Comparison of ENCODE assay signal across 8 mouse cellular contexts in genomic region chr4:107828727-107829218, GRCm38 (mm10). TPM values are rescaled to one million over a fixed set of nuclear protein-coding genes. Genes with fewer than 3 reads are reported as not detected.
A peak's percentile ranks its signal among the peaks of the same experiment; 100 is the strongest.
DNase-seq lines count a peak whose midpoint lies in the region; ATAC-seq lines count a peak whose summit lies in the region.

No protein-coding gene starts in this region.

- peak; percentile 46; the same call in 1 of the 2 replicates for ATAC-seq in kidney, embryonic 15.5 days (replicated peaks; ENCODE audit: low FRiP score)
- ATAC-seq in midbrain, embryonic 12.5 days (ENCODE audit: low FRiP score, low read depth), result peak; percentile 71
- no peak for ATAC-seq in erythroid progenitor cell, adult 5-6 weeks (replicated peaks; ENCODE audit: low FRiP score, poor library complexity, severe bottlenecking)

- H3K9me3 ChIP-seq in kidney, embryonic 15.5 days (replicated peaks), result no peaks in the 10 kb centered on the region
- no peaks in the 10 kb centered on the region for H3K9me3 ChIP-seq in hindbrain, embryonic 10.5 days
- H3K9me3 ChIP-seq in midbrain, embryonic 12.5 days, result no peaks in the 10 kb centered on the region

- DNase-seq in kidney, postnatal 36 days, result no peak
- peak; percentile 50 for DNase-seq in embryo, embryonic 10.5 days (ENCODE audit: low spot score)
- DNase-seq in hindbrain, embryonic 10.5 days (ENCODE audit: low spot score), result peak; percentile 51
- peak; percentile 31 for DNase-seq in thymus, postnatal 25 days
- no peak for DNase-seq in spleen, postnatal 4 days (ENCODE audit: low spot score in 2 of 2)

- 12% methylated on average over 10 of the region's 10 CpGs for WGBS in kidney, embryonic 15.5 days
- WGBS in hindbrain, embryonic 10.5 days, result 11% methylated on average over 10 of the region's 10 CpGs
- WGBS in midbrain, embryonic 12.5 days, result 12% methylated on average over 10 of the region's 10 CpGs

- no peak overlapping the region for H3K4me3 ChIP-seq in kidney, embryonic 15.5 days (replicated peaks)
- H3K4me3 ChIP-seq in hindbrain, embryonic 10.5 days, result peak overlapping the region; percentile 20
- H3K4me3 ChIP-seq in midbrain, embryonic 12.5 days, result no peak overlapping the region

- H3K4me1 ChIP-seq in kidney, embryonic 15.5 days, result peaks cover 23% of the 10 kb centered on the region
- peaks cover 98% of the 10 kb centered on the region for H3K4me1 ChIP-seq in hindbrain, embryonic 10.5 days (replicated peaks)
- H3K4me1 ChIP-seq in midbrain, embryonic 12.5 days, result peaks cover 98% of the 10 kb centered on the region

- no peaks in the 10 kb centered on the region for H3K36me3 ChIP-seq in kidney, embryonic 15.5 days
- H3K36me3 ChIP-seq in hindbrain, embryonic 10.5 days, result no peaks in the 10 kb centered on the region
- no peaks in the 10 kb centered on the region for H3K36me3 ChIP-seq in midbrain, embryonic 12.5 days

- no peaks in the 10 kb centered on the region for H3K27me3 ChIP-seq in kidney, embryonic 15.5 days
- H3K27me3 ChIP-seq in hindbrain, embryonic 10.5 days (ENCODE audit: insufficient read depth, poor library complexity, severe bottlenecking), result peaks cover 11% of the 10 kb centered on the region; the same call in 1 of the 2 replicates
- H3K27me3 ChIP-seq in midbrain, embryonic 12.5 days, result peaks cover 20% of the 10 kb centered on the region; the same call in 1 of the 2 replicates

- H3K4me2 ChIP-seq in kidney, embryonic 15.5 days, result no peak overlapping the region
- peak overlapping the region; percentile 26 for H3K4me2 ChIP-seq in midbrain, embryonic 12.5 days (replicated peaks)

- H3K27ac ChIP-seq in kidney, embryonic 15.5 days, result no peak overlapping the region
- peak overlapping the region; percentile 85 for H3K27ac ChIP-seq in hindbrain, embryonic 10.5 days
- H3K27ac ChIP-seq in midbrain, embryonic 12.5 days (replicated peaks), result peak overlapping the region; percentile 84

- no peak overlapping the region for H3K9ac ChIP-seq in kidney, embryonic 15.5 days
- peak overlapping the region; percentile 39; the same call in 1 of the 2 replicates for H3K9ac ChIP-seq in midbrain, embryonic 12.5 days (replicated peaks)

RNA-seq across cellular contexts. Expression of gene Lrp8, which starts 26.7 kb away (rescaled TPM):
- 2.2 and 2.6 TPM in 2 replicates for polyA plus RNA-seq in kidney, embryonic 15.5 days (2015; fragmentation: Nextera tagmentation; extraction: Ambion mirVana)
- polyA plus RNA-seq in hindbrain, embryonic 10.5 days (2016; fragmentation: Nextera tagmentation; extraction: Ambion mirVana), result 10.0 and 13.9 TPM in 2 replicates
- polyA plus RNA-seq in midbrain, embryonic 12.5 days (2016; fragmentation: Nextera tagmentation; extraction: Ambion mirVana), result 40.1 and 47.7 TPM in 2 replicates
- 2.9 and 5.8 TPM in 2 replicates for total RNA-seq in erythroid progenitor cell, adult 5-6 weeks (2015; ENCODE audit: low replicate concordance)
- 3.7 and 8.5 TPM in 2 replicates for total RNA-seq in erythroid progenitor cell, adult 5-6 weeks (2017; ENCODE audit: low replicate concordance)

RNA-seq across cellular contexts. Expression of gene Magoh, which starts 50.8 kb away (rescaled TPM):
- 199 and 241 TPM in 2 replicates for polyA plus RNA-seq in kidney, embryonic 15.5 days (2015; fragmentation: Nextera tagmentation; extraction: Ambion mirVana)
- polyA plus RNA-seq in hindbrain, embryonic 10.5 days (2016; fragmentation: Nextera tagmentation; extraction: Ambion mirVana), result 225 and 238 TPM in 2 replicates
- polyA plus RNA-seq in midbrain, embryonic 12.5 days (2016; fragmentation: Nextera tagmentation; extraction: Ambion mirVana), result 206 and 210 TPM in 2 replicates
- total RNA-seq in erythroid progenitor cell, adult 5-6 weeks (2015; ENCODE audit: low replicate concordance), result 67.8 and 71.7 TPM in 2 replicates
- total RNA-seq in erythroid progenitor cell, adult 5-6 weeks (2017; ENCODE audit: low replicate concordance), result 51.1 and 55.3 TPM in 2 replicates

Comparison
In these comparisons a context has a peak if more than half of its experiments do, and no peak if none do; other contexts are left out.
1. DNase-seq: peak in embryo, embryonic 10.5 days (single experiment), hindbrain, embryonic 10.5 days (single experiment) and thymus, postnatal 25 days (single experiment); none in kidney, postnatal 36 days (0 of 2) and spleen, postnatal 4 days (0 of 2).